Mouse (Mus musculus): Measurements from ENCODE around the gene 1190002N15Rik. TPM values are rescaled to one million over a fixed set of nuclear protein-coding genes. Genes with fewer than 3 reads are reported as not detected.

Gene 1190002N15Rik
- polyA plus RNA-seq, 1 experiment from 2014 or later: 10.6 TPM

DNA sequence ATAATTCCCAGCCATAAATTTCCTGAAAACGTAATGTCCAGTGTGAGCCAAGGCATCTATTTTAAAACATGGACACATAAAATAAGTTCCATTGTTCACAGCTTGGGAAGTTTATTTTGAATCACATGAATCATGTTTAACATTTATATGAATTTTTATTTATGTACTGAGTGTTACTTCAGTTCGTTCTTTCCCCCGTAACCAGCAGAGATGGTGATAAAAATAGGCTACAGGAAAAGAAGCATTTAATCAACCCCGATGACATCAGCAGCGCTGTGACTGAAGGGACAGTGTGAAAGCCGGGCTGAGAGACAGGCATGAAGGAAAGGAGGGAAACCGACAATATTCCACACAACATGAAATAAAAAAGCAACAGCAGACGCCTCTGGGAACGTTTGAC lies 46.4 kb downstream of the 1190002N15Rik start:
- Histone ChIP-seq H3K27me3 (ENCODE audit: control insufficient read depth, insufficient read depth, low read length) (no peaks in the 10 kb centered on the region), H3K36me3 (ENCODE audit: control insufficient read depth, insufficient read depth, low read length) (no peaks in the 10 kb centered on the region), H3K4me2 (ENCODE audit: low read length) (no peak overlapping the region), H3K4me3 (replicated peaks; ENCODE audit: low read depth, low read length) (no peak overlapping the region), H3K9ac (replicated peaks; ENCODE audit: low read length) (no peak overlapping the region), H3K4me1 (ENCODE audit: control insufficient read depth, insufficient read depth, low read length) (no peaks in the 10 kb centered on the region), H3K9me3 (ENCODE audit: control insufficient read depth, low read length) (no peaks in the 10 kb centered on the region), H3K27ac (replicated peaks; ENCODE audit: low read depth, low read length) (no peak overlapping the region)
- no peak for ATAC-seq (ENCODE audit: low FRiP score, low TSS enrichment)
- DNase-seq: no peak
- 90% methylated on average over 9 of the region's 9 CpGs for WGBS

DNA sequence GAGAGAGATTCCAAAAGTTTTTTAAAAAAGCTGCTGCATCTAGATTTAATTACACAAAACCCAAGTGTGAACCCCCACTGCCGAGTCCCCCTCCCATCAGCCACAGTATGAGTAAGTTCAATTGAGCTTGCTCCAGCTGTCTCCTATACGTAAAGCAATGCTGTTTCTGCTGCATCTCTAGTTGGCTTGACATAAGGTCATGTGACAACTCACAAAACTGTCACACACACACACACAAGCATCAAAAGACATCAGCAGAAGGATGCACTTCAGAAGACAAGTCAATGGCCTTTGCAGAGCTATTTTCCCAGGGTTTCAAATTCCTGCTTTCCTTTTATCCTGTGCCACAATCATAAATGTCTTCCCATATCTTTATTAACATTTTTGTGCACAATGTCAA lies 49.9 kb downstream of the 1190002N15Rik start:
- Histone ChIP-seq H3K27ac (replicated peaks; ENCODE audit: low read depth, low read length) (no peak overlapping the region), H3K9me3 (ENCODE audit: control insufficient read depth, low read length) (no peaks in the 10 kb centered on the region), H3K4me1 (ENCODE audit: control insufficient read depth, insufficient read depth, low read length) (no peaks in the 10 kb centered on the region), H3K9ac (replicated peaks; ENCODE audit: low read length) (no peak overlapping the region), H3K27me3 (ENCODE audit: control insufficient read depth, insufficient read depth, low read length) (no peaks in the 10 kb centered on the region), H3K4me2 (ENCODE audit: low read length) (no peak overlapping the region), H3K4me3 (replicated peaks; ENCODE audit: low read depth, low read length) (no peak overlapping the region), H3K36me3 (ENCODE audit: control insufficient read depth, insufficient read depth, low read length) (no peaks in the 10 kb centered on the region)
- WGBS: 84% methylated on average over 2 of the region's 2 CpGs
- ATAC-seq (ENCODE audit: low FRiP score, low TSS enrichment): no peak
- DNase-seq: no peak

DNA sequence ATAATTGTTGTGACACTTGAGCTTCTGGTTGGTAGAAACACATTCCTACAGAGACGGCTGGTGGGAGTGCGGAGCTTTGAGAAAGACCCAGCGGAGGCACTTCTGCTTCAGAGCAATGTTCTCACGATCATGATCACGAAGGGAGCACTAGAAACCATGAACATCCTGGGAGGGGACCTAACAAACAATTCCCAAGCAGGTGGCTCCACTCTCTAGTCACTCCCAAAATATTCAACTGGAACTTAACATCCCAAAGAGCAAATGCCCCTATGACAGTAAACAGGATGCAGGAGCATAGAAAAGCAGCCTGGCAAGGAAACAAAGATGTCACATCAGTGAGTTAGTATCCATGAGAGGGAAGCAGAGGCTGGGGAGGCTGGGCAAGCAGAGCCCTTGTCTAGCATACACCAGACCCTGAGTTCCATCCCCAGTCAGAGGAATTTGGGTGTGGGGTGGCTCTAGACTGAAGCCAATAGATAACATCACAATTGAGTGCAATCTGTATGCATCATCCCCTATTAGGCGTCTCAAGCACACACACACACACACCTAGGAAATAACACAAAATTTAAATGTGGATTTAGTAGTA lies 54.5 kb downstream of the 1190002N15Rik start:
- 79% methylated on average over 6 of the region's 6 CpGs for WGBS
- no peak overlapping the region for H3K4me3 ChIP-seq (replicated peaks; ENCODE audit: low read depth, low read length)
- no peak overlapping the region for H3K27ac ChIP-seq (replicated peaks; ENCODE audit: low read depth, low read length)
- H3K9ac ChIP-seq (replicated peaks; ENCODE audit: low read length): no peak overlapping the region
- DNase-seq: no peak
- H3K4me1 ChIP-seq (ENCODE audit: control insufficient read depth, insufficient read depth, low read length): no peaks in the 10 kb centered on the region
- H3K9me3 ChIP-seq (ENCODE audit: control insufficient read depth, low read length): no peaks in the 10 kb centered on the region
- no peak for ATAC-seq (ENCODE audit: low FRiP score, low TSS enrichment)
- H3K27me3 ChIP-seq (ENCODE audit: control insufficient read depth, insufficient read depth, low read length): no peaks in the 10 kb centered on the region
- H3K4me2 ChIP-seq (ENCODE audit: low read length): no peak overlapping the region
- no peaks in the 10 kb centered on the region for H3K36me3 ChIP-seq (ENCODE audit: control insufficient read depth, insufficient read depth, low read length)

DNA sequence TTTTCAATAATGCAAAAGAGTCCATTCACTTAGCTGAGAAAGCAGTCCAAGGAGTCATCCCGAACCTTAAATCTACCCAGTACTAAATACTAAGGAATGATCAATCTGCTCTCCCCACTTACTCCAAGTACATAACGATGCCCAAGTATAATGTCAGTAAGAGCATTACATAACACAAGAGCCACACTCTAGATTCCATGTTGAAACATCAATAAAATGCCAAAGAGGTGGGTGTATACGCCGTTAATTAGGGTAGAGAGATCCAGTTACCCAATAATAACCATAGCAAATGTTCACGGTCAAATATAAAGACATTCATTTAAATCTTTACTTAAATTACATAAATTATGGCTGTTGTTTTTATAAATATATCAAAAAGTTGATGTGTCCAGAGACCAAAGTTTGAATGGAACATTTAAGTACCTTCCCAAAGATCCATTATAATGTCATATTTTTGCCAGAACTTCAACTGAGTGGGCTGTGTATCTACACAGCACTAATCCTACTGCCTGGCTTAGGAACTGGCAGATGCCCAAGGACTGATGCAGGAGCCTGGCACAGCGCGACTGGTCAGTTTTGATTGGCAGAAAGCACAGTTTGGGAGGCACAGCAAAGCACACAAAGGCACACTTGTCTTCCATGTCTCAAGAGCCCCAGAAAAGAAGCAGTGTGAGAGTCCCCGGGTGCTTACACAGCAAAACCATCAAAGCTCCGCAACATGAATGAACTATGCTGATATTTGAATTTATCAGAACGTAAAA lies 55.5 kb downstream of the 1190002N15Rik start:
- WGBS: 76% methylated on average over 10 of the region's 10 CpGs
- no peak overlapping the region for H3K9ac ChIP-seq (replicated peaks; ENCODE audit: low read length)
- no peaks in the 10 kb centered on the region for H3K27me3 ChIP-seq (ENCODE audit: control insufficient read depth, insufficient read depth, low read length)
- peak; percentile 80 for DNase-seq
- H3K4me2 ChIP-seq (ENCODE audit: low read length): no peak overlapping the region
- H3K4me1 ChIP-seq (ENCODE audit: control insufficient read depth, insufficient read depth, low read length): no peaks in the 10 kb centered on the region
- no peak overlapping the region for H3K27ac ChIP-seq (replicated peaks; ENCODE audit: low read depth, low read length)
- no peak overlapping the region for H3K4me3 ChIP-seq (replicated peaks; ENCODE audit: low read depth, low read length)
- peak; percentile 87 for ATAC-seq (ENCODE audit: low FRiP score, low TSS enrichment)
- H3K9me3 ChIP-seq (ENCODE audit: control insufficient read depth, low read length): no peaks in the 10 kb centered on the region
- no peaks in the 10 kb centered on the region for H3K36me3 ChIP-seq (ENCODE audit: control insufficient read depth, insufficient read depth, low read length)

DNA sequence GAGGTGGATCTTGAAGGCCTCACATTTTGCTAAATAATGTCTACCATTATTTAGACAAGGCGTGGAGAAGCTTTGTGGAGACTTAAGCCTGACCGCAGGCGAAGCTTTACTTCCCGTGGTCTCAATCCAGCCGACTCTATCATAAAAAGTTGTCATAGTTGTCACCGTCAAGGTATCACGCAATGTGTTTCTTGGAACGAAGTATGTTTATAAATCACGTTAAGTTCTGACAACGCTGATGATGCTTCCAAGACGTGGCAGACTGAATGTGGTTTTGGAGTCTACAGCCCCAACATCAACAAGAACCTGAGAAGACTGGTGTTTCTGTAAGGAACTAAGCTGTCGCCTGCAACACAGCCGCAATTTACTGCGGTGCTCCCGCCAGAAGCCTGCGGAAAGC lies 56.8 kb downstream of the 1190002N15Rik start:
- ATAC-seq (ENCODE audit: low FRiP score, low TSS enrichment) (no peak), DNase-seq (no peak)
- no peaks in the 10 kb centered on the region for H3K4me1 ChIP-seq (ENCODE audit: control insufficient read depth, insufficient read depth, low read length)
- H3K4me3 ChIP-seq (replicated peaks; ENCODE audit: low read depth, low read length): no peak overlapping the region
- no peak overlapping the region for H3K9ac ChIP-seq (replicated peaks; ENCODE audit: low read length)
- no peaks in the 10 kb centered on the region for H3K9me3 ChIP-seq (ENCODE audit: control insufficient read depth, low read length)
- WGBS: 94% methylated on average over 16 of the region's 16 CpGs
- H3K4me2 ChIP-seq (ENCODE audit: low read length): no peak overlapping the region
- no peaks in the 10 kb centered on the region for H3K27me3 ChIP-seq (ENCODE audit: control insufficient read depth, insufficient read depth, low read length)
- H3K36me3 ChIP-seq (ENCODE audit: control insufficient read depth, insufficient read depth, low read length): no peaks in the 10 kb centered on the region
- H3K27ac ChIP-seq (replicated peaks; ENCODE audit: low read depth, low read length): no peak overlapping the region

DNA sequence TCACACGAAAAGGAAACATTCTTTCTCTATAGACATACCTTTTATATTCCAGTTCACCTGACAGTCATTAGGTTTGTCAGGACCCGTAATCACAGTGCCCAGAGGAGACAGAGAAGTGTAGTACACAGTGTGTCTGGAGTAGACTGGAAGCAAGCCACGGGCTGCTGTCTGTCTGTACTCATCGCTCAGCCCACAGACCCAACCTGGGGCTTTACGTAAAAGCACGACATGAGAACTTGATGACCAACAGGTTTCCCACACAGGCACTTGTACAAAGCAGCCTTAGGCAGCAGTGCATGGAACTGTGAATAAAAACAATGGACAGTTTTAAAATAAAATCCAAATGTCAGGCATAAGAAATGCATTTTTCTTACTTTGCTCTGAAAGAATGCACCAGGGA lies 58.5 kb downstream of the 1190002N15Rik start:
- no peak for DNase-seq
- H3K4me3 ChIP-seq (replicated peaks; ENCODE audit: low read depth, low read length): no peak overlapping the region
- no peak for ATAC-seq (ENCODE audit: low FRiP score, low TSS enrichment)
- H3K27me3 ChIP-seq (ENCODE audit: control insufficient read depth, insufficient read depth, low read length): no peaks in the 10 kb centered on the region
- no peaks in the 10 kb centered on the region for H3K4me1 ChIP-seq (ENCODE audit: control insufficient read depth, insufficient read depth, low read length)
- H3K9ac ChIP-seq (replicated peaks; ENCODE audit: low read length): no peak overlapping the region
- no peaks in the 10 kb centered on the region for H3K36me3 ChIP-seq (ENCODE audit: control insufficient read depth, insufficient read depth, low read length)
- no peak overlapping the region for H3K27ac ChIP-seq (replicated peaks; ENCODE audit: low read depth, low read length)
- WGBS: 89% methylated on average over 6 of the region's 6 CpGs
- H3K4me2 ChIP-seq (ENCODE audit: low read length): no peak overlapping the region
- no peaks in the 10 kb centered on the region for H3K9me3 ChIP-seq (ENCODE audit: control insufficient read depth, low read length)

DNA sequence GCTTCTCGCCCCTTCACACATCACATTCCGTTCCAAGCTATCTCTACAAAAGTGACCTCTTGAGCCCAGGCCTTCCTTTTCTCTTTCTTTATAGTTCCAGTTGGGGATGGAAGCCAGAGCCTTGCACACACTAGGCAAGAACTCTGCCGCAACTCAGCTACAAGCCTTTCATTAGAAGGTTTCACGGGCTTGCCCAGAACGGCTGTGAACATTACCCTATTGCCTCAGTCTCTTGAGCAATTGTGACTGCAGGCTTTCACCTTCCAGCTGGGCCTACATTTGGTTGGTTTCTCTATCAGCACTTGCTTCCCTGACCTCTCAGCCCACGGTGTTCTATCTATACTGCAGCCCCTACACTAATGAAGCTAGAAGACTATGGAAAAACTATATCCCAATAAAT lies 58.9 kb downstream of the 1190002N15Rik start:
- ATAC-seq (ENCODE audit: low FRiP score, low TSS enrichment) (no peak), DNase-seq (no peak)
- no peak overlapping the region for H3K27ac ChIP-seq (replicated peaks; ENCODE audit: low read depth, low read length)
- H3K9ac ChIP-seq (replicated peaks; ENCODE audit: low read length): no peak overlapping the region
- H3K36me3 ChIP-seq (ENCODE audit: control insufficient read depth, insufficient read depth, low read length): no peaks in the 10 kb centered on the region
- H3K4me2 ChIP-seq (ENCODE audit: low read length): no peak overlapping the region
- no peaks in the 10 kb centered on the region for H3K27me3 ChIP-seq (ENCODE audit: control insufficient read depth, insufficient read depth, low read length)
- WGBS: 94% methylated on average over 6 of the region's 6 CpGs
- no peak overlapping the region for H3K4me3 ChIP-seq (replicated peaks; ENCODE audit: low read depth, low read length)
- no peaks in the 10 kb centered on the region for H3K9me3 ChIP-seq (ENCODE audit: control insufficient read depth, low read length)
- no peaks in the 10 kb centered on the region for H3K4me1 ChIP-seq (ENCODE audit: control insufficient read depth, insufficient read depth, low read length)

DNA sequence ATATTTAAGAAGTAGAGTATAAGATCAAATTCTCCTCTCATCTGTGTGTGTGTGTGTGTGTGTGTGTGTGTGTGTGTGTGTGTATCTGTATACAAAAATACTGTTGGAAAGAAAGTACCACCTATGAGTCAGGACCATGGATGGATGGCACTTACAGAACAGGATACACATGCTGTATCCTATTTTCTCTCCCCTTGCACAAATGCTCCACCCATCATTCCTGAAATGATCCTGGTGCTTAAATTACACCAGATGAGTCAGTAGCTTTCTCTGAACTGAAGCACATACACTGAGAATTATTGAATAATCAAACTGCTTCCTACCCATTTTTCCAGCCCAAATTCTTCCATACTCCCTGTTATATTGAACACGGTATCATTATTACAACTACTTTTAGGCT lies 61.9 kb downstream of the 1190002N15Rik start:
- WGBS: 98% methylated on average over 1 of the region's 1 CpGs
- Histone ChIP-seq H3K36me3 (ENCODE audit: control insufficient read depth, insufficient read depth, low read length) (no peaks in the 10 kb centered on the region), H3K27me3 (ENCODE audit: control insufficient read depth, insufficient read depth, low read length) (no peaks in the 10 kb centered on the region), H3K27ac (replicated peaks; ENCODE audit: low read depth, low read length) (no peak overlapping the region), H3K9me3 (ENCODE audit: control insufficient read depth, low read length) (no peaks in the 10 kb centered on the region), H3K4me3 (replicated peaks; ENCODE audit: low read depth, low read length) (no peak overlapping the region), H3K9ac (replicated peaks; ENCODE audit: low read length) (no peak overlapping the region), H3K4me1 (ENCODE audit: control insufficient read depth, insufficient read depth, low read length) (no peaks in the 10 kb centered on the region), H3K4me2 (ENCODE audit: low read length) (no peak overlapping the region)
- no peak for DNase-seq
- no peak for ATAC-seq (ENCODE audit: low FRiP score, low TSS enrichment)

DNA sequence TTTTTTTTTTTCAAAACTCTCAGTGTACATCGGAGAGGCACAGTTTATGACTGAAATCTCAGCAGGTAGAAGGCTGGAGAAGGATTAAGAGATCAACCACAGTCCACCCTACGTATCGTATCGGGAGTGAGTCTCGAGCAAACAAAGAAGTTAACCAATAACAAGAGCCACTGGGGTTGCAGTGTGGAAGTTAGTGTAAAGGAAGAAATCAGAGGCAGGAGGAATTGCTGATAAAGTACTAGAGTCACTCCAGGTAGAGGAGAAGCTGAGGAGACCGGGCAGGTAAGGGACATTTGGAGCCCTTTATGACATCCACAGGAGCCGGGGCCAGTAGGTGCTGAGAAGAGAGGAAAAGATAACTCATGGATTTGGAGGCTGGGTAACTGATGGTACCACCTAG lies 64.0 kb downstream of the 1190002N15Rik start:
- 84% methylated on average over 7 of the region's 7 CpGs for WGBS

More for the DNA sequence above, 64.0 kb downstream of the 1190002N15Rik start:
- H3K27ac ChIP-seq (replicated peaks; ENCODE audit: low read depth, low read length): no peak overlapping the region
- ATAC-seq (ENCODE audit: low FRiP score, low TSS enrichment): no peak
- no peak for DNase-seq
- H3K36me3 ChIP-seq (ENCODE audit: control insufficient read depth, insufficient read depth, low read length): no peaks in the 10 kb centered on the region
- no peaks in the 10 kb centered on the region for H3K4me1 ChIP-seq (ENCODE audit: control insufficient read depth, insufficient read depth, low read length)
- no peak overlapping the region for H3K4me2 ChIP-seq (ENCODE audit: low read length)
- H3K9me3 ChIP-seq (ENCODE audit: control insufficient read depth, low read length): no peaks in the 10 kb centered on the region
- no peaks in the 10 kb centered on the region for H3K27me3 ChIP-seq (ENCODE audit: control insufficient read depth, insufficient read depth, low read length)
- H3K4me3 ChIP-seq (replicated peaks; ENCODE audit: low read depth, low read length): no peak overlapping the region
- no peak overlapping the region for H3K9ac ChIP-seq (replicated peaks; ENCODE audit: low read length)
